ENCODE assay signal across 18 mouse cellular contexts in genomic region chr17:31916461-31916775, GRCm38 (mm10).
DNase-seq lines count a peak whose midpoint lies in the region; ATAC-seq and TF ChIP-seq lines count a peak whose summit lies in the region.
"Had no signal": no experiment of that assay in that cellular context is flagged by ENCODE, and none has a peak within 500 bp of the region (broad histone marks: within the 10 kb centered on the region; RNA-seq: fewer than 3 reads in every experiment).

No protein-coding gene starts in this region.

- no peak overlapping the region for H3K9ac ChIP-seq in forebrain, embryonic 11.5 days (ENCODE audit: low read length)
- no peak overlapping the region; the same call in 1 of the 2 replicates for H3K9ac ChIP-seq in lung, embryonic 14.5 days
- H3K9ac ChIP-seq in limb, embryonic 15.5 days: no peak overlapping the region
- H3K9ac ChIP-seq: embryonic facial prominence, embryonic 12.5 days; forebrain, embryonic 13.5 days; neural tube, embryonic 13.5 days had no signal

- peaks cover 41% of the 10 kb centered on the region for H3K4me1 ChIP-seq in forebrain, embryonic 10.5 days
- H3K4me1 ChIP-seq in forebrain, embryonic 11.5 days (replicated peaks; ENCODE audit: control insufficient read depth, insufficient read depth, low read length): 0 out of 2 replicates have a peak, but pooled peaks cover 3% of the 10 kb centered on the region
- H3K4me1 ChIP-seq in lung, embryonic 14.5 days (ENCODE audit: insufficient read depth): peaks cover 41% of the 10 kb centered on the region
- H3K4me1 ChIP-seq in limb, embryonic 15.5 days: peaks cover 42% of the 10 kb centered on the region

- H3K27ac ChIP-seq in forebrain, embryonic 10.5 days: peak overlapping the region; percentile 40; the same call in 1 of the 2 replicates
- no peak overlapping the region for H3K27ac ChIP-seq in forebrain, embryonic 11.5 days (ENCODE audit: low read depth, low read length)
- peak overlapping the region; percentile 82 for H3K27ac ChIP-seq in lung, embryonic 14.5 days (ENCODE audit: low read depth)
- peak overlapping the region; percentile 43 for H3K27ac ChIP-seq in limb, embryonic 15.5 days
- H3K27ac ChIP-seq: embryonic facial prominence, embryonic 12.5 days; forebrain, embryonic 13.5 days; macrophage; neural tube, embryonic 13.5 days had no signal

- WGBS in forebrain, embryonic 10.5 days: 87% methylated on average over 6 of the region's 6 CpGs
- WGBS in forebrain, embryonic 11.5 days: 88% methylated on average over 6 of the region's 6 CpGs
- WGBS in lung, embryonic 14.5 days: 57% methylated on average over 6 of the region's 6 CpGs
- 58% methylated on average over 6 of the region's 6 CpGs for WGBS in limb, embryonic 15.5 days

- ATAC-seq in forebrain, embryonic 11.5 days (replicated peaks; ENCODE audit: low FRiP score): no peak
- ATAC-seq in lung, embryonic 14.5 days (ENCODE audit: insufficient read depth): peak; percentile 10; the same call in 1 of the 2 replicates
- ATAC-seq in limb, embryonic 15.5 days (ENCODE audit: insufficient number of reproducible peaks, low FRiP score, low TSS enrichment, low read depth): no peak; the same call in 1 of the 2 replicates
- no peak for ATAC-seq in cerebellum, adult (ENCODE audit: insufficient number of reproducible peaks, low FRiP score, low TSS enrichment)
- ATAC-seq: forebrain, embryonic 13.5 days; inflammation-experienced regulatory T-cells, adult 6 months; midbrain, embryonic 16.5 days had no signal

- no peak overlapping the region for H3K4me3 ChIP-seq in forebrain, embryonic 10.5 days
- H3K4me3 ChIP-seq in forebrain, embryonic 11.5 days (ENCODE audit: low read depth, low read length): no peak overlapping the region
- no peak overlapping the region for H3K4me3 ChIP-seq in lung, embryonic 14.5 days (ENCODE audit: low read depth, low read length)
- H3K4me3 ChIP-seq in limb, embryonic 15.5 days: no peak overlapping the region
- H3K4me3 ChIP-seq: embryonic facial prominence, embryonic 12.5 days; forebrain, embryonic 13.5 days; neural tube, embryonic 13.5 days had no signal

- TF ChIP-seq CTCF in lung, embryonic 14.5 days (IDR thresholded peaks at IDR 0.05; ENCODE audit: low read depth): no peak

- no peak overlapping the region for H3K4me2 ChIP-seq in forebrain, embryonic 11.5 days (ENCODE audit: low read depth, low read length, severe bottlenecking)
- H3K4me2 ChIP-seq in lung, embryonic 14.5 days: no peak overlapping the region
- no peak overlapping the region for H3K4me2 ChIP-seq in limb, embryonic 15.5 days
- H3K4me2 ChIP-seq: embryonic facial prominence, embryonic 12.5 days; forebrain, embryonic 13.5 days; neural tube, embryonic 13.5 days had no signal

- no peaks in the 10 kb centered on the region for H3K36me3 ChIP-seq in forebrain, embryonic 10.5 days (replicated peaks)
- no peaks in the 10 kb centered on the region for H3K36me3 ChIP-seq in forebrain, embryonic 11.5 days (ENCODE audit: control insufficient read depth, insufficient read depth, low read length)
- no peaks in the 10 kb centered on the region for H3K36me3 ChIP-seq in lung, embryonic 14.5 days (ENCODE audit: insufficient read depth)
- H3K36me3 ChIP-seq in limb, embryonic 15.5 days: no peaks in the 10 kb centered on the region
- H3K36me3 ChIP-seq: embryonic facial prominence, embryonic 12.5 days; G1E; neural tube, embryonic 13.5 days had no signal

- 0 out of 2 replicates have a peak, but pooled peaks cover 2% of the 10 kb centered on the region for H3K9me3 ChIP-seq in forebrain, embryonic 10.5 days
- no peaks in the 10 kb centered on the region for H3K9me3 ChIP-seq in forebrain, embryonic 11.5 days (ENCODE audit: control insufficient read depth, low read length)
- H3K9me3 ChIP-seq in lung, embryonic 14.5 days (ENCODE audit: low read depth, low read length): no peaks in the 10 kb centered on the region
- no peaks in the 10 kb centered on the region for H3K9me3 ChIP-seq in limb, embryonic 15.5 days
- H3K9me3 ChIP-seq: forebrain, embryonic 13.5 days; G1E; neural tube, embryonic 13.5 days had no signal

- no peak for DNase-seq in forebrain, embryonic 10.5 days (ENCODE audit: extremely low spot score, low spot score)
- no peak for DNase-seq in forebrain, embryonic 11.5 days (ENCODE audit: low spot score)
- peak; percentile 48 for DNase-seq in lung, embryonic 14.5 days
- DNase-seq in lung, postnatal 25 days (ENCODE audit: low spot score): no peak
- no peak for DNase-seq in cerebellum, adult 11 months
- no peak for DNase-seq in left cerebral cortex, adult 9 months (ENCODE audit: low spot score in 2 of 2)
- DNase-seq: cerebellum, postnatal 25 days; right cerebral cortex, adult 18-20 months; thymus, adult 18-20 months had no signal

- no peaks in the 10 kb centered on the region for H3K27me3 ChIP-seq in forebrain, embryonic 10.5 days (ENCODE audit: poor library complexity, severe bottlenecking)
- no peaks in the 10 kb centered on the region for H3K27me3 ChIP-seq in forebrain, embryonic 11.5 days (ENCODE audit: control insufficient read depth, insufficient read depth, low read length)
- no peaks in the 10 kb centered on the region for H3K27me3 ChIP-seq in lung, embryonic 14.5 days (ENCODE audit: insufficient read depth, low read length)
- no peaks in the 10 kb centered on the region for H3K27me3 ChIP-seq in limb, embryonic 15.5 days
- H3K27me3 ChIP-seq: embryonic facial prominence, embryonic 12.5 days; forebrain, embryonic 13.5 days; neural tube, embryonic 13.5 days had no signal
